7 mouse cellular contexts compared by ENCODE assay signal in the genomic region with DNA sequence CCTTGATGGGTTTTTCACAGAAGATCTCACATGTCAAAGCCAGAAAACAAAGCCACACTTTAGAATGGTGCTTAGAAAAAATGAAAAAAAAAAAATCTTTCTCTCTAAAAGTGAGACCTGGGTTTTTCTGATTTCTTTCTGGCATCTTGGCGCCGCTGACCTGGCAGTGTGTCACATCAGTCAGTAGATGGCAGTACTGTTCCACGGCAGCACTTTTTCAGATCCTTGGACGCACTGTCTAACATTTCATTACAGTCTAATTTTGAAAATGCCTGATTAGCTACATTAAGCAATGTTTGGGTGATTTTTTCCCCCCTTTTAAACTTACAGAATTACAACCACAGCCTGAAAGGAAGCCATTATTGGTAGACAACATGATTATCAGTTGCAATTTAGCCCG.
DNase-seq lines count a peak whose midpoint lies in the region; ATAC-seq and TF ChIP-seq lines count a peak whose summit lies in the region.

No protein-coding gene starts in this region.

- no peak for TF ChIP-seq POLR2A in bone marrow, adult 2 months (IDR thresholded peaks at IDR 0.05; ENCODE audit: borderline replicate concordance, control insufficient read depth, low read depth, low read length)

- 12% methylated on average over 5 of the region's 5 CpGs for WGBS in bone marrow, adult 2 months
- 18% methylated on average over 5 of the region's 5 CpGs for WGBS in forebrain, embryonic 10.5 days
- WGBS in hindbrain, embryonic 16.5 days, result 11% methylated on average over 5 of the region's 5 CpGs
- WGBS in liver, embryonic 14.5 days (ENCODE audit: insufficient replicate concordance), result 19% methylated on average over 5 of the region's 5 CpGs

- H3K4me1 ChIP-seq in bone marrow, adult 2 months (ENCODE audit: control insufficient read depth, insufficient read depth, low read length), result no peaks in the 10 kb centered on the region; the same call in 1 of the 2 replicates
- H3K4me1 ChIP-seq in forebrain, embryonic 10.5 days, result peaks cover 61% of the 10 kb centered on the region
- H3K4me1 ChIP-seq in hindbrain, embryonic 16.5 days (ENCODE audit: control insufficient read depth, insufficient read depth, low read depth, low read length), result peaks cover 13% of the 10 kb centered on the region
- no peaks in the 10 kb centered on the region; a peak in 1 of 4 replicates for H3K4me1 ChIP-seq in liver, embryonic 14.5 days (replicated peaks; ENCODE audit: control insufficient read depth in 2 of 2, insufficient read depth in 2 of 2, low read length in 1 of 2)

- no peak overlapping the region for H3K27ac ChIP-seq in bone marrow, adult 2 months (ENCODE audit: control insufficient read depth, insufficient read depth, low read depth, low read length, poor library complexity)
- no peak overlapping the region for H3K27ac ChIP-seq in forebrain, embryonic 10.5 days
- H3K27ac ChIP-seq in hindbrain, embryonic 16.5 days (ENCODE audit: low read depth, low read length), result no peak overlapping the region
- no peak overlapping the region for H3K27ac ChIP-seq in liver, embryonic 14.5 days

- H3K27me3 ChIP-seq in forebrain, embryonic 10.5 days (ENCODE audit: poor library complexity, severe bottlenecking), result no peaks in the 10 kb centered on the region
- H3K27me3 ChIP-seq in hindbrain, embryonic 16.5 days (replicated peaks; ENCODE audit: control insufficient read depth, insufficient read depth, low read length), result no peaks in the 10 kb centered on the region
- H3K27me3 ChIP-seq in liver, embryonic 14.5 days (ENCODE audit: control insufficient read depth, insufficient read depth, low read length), result no peaks in the 10 kb centered on the region

- H3K4me3 ChIP-seq in bone marrow, adult 2 months (replicated peaks; ENCODE audit: control insufficient read depth, low read depth, low read length), result no peak overlapping the region
- no peak overlapping the region for H3K4me3 ChIP-seq in forebrain, embryonic 10.5 days
- H3K4me3 ChIP-seq in hindbrain, embryonic 16.5 days (ENCODE audit: low read length), result no peak overlapping the region
- H3K4me3 ChIP-seq in liver, embryonic 14.5 days (ENCODE audit: insufficient read depth in 1 of 2, low read depth in 2 of 2, low read length in 2 of 2), result no peak overlapping the region

- peaks cover 4% of the 10 kb centered on the region; the same call in 1 of the 2 replicates for H3K9me3 ChIP-seq in forebrain, embryonic 10.5 days
- H3K9me3 ChIP-seq in hindbrain, embryonic 16.5 days (ENCODE audit: control insufficient read depth, low read length), result no peaks in the 10 kb centered on the region
- H3K9me3 ChIP-seq in liver, embryonic 14.5 days (ENCODE audit: control insufficient read depth, low read length), result no peaks in the 10 kb centered on the region

- H3K36me3 ChIP-seq in forebrain, embryonic 10.5 days (replicated peaks), result peaks cover 8% of the 10 kb centered on the region; the same call in 1 of the 2 replicates
- no peaks in the 10 kb centered on the region for H3K36me3 ChIP-seq in hindbrain, embryonic 16.5 days (ENCODE audit: control insufficient read depth, insufficient read depth, low read length)
- no peaks in the 10 kb centered on the region for H3K36me3 ChIP-seq in liver, embryonic 14.5 days (replicated peaks; ENCODE audit: control insufficient read depth, insufficient read depth, low read depth)

- DNase-seq in 416B (ENCODE audit: low read depth), result peak; percentile 74
- peak; percentile 68 to 69 for DNase-seq in B cell, adult 2 months
- DNase-seq in forebrain, embryonic 10.5 days (ENCODE audit: extremely low spot score, low spot score), result peak; percentile 51
- DNase-seq in liver, embryonic 14.5 days (ENCODE audit: low read depth in 3 of 3, low spot score in 3 of 3), result no peak
- DNase-seq in ovary, postnatal 36 days (ENCODE audit: low spot score), result peak; percentile 66

- peak; percentile 60; the same call in 1 of the 2 replicates for ATAC-seq in hindbrain, embryonic 16.5 days
- no peak for ATAC-seq in liver, embryonic 14.5 days (ENCODE audit: insufficient read depth)

- no peak overlapping the region for H3K9ac ChIP-seq in hindbrain, embryonic 16.5 days (ENCODE audit: low read depth, low read length)
- H3K9ac ChIP-seq in liver, embryonic 14.5 days (replicated peaks), result no peak overlapping the region

- peak; percentile 86 for TF ChIP-seq CTCF in bone marrow, adult 2 months (IDR thresholded peaks at IDR 0.05; ENCODE audit: control insufficient read depth, insufficient read depth, low read length)
- peak; percentile 87 for TF ChIP-seq CTCF in liver, embryonic 14.5 days (IDR thresholded peaks at IDR 0.05; ENCODE audit: low read depth)

- TF ChIP-seq EP300 in liver, embryonic 14.5 days (IDR thresholded peaks at IDR 0.05; ENCODE audit: low read depth), result no peak

- no peak overlapping the region for H3K4me2 ChIP-seq in hindbrain, embryonic 16.5 days (ENCODE audit: low read length)
- no peak overlapping the region for H3K4me2 ChIP-seq in liver, embryonic 14.5 days (ENCODE audit: low read depth)

Comparison
In these comparisons a context has a peak if more than half of its experiments do, and no peak if none do; other contexts are left out.
1. DNase-seq: peak in 416B (single experiment), B cell, adult 2 months (2 of 2), forebrain, embryonic 10.5 days (single experiment) and ovary, postnatal 36 days (single experiment); none in liver, embryonic 14.5 days (0 of 3).